Mouse (Mus musculus) neutrophil, adult 83 days (primary cell): Measurements from ENCODE around the gene Ina. TPM values are rescaled to one million over a fixed set of nuclear protein-coding genes. Genes with fewer than 3 reads are reported as not detected.

Experiments used
- total RNA-seq, 2 experiments: library from RNA; stranded (reverse); gene quantifications; one replicate each; pipeline ENCODE4 v1.2.4; 2023

The Ina gene
- total RNA-seq: not detected

GRCm38 (mm10) chr19:47014447-47015381, at the start of gene Ina, which contains the start of gene Nt5c2:
Gene Ina, plus strand, starts transcription at chr19:47014698.
Gene Nt5c2, minus strand, starts transcription at chr19:47015153.

GRCm38 (mm10) chr19:47050271-47051032, 36.0 kb downstream of the Ina start, which contains the start of gene Pcgf6:
Gene Pcgf6, minus strand, starts transcription at chr19:47050906.

GRCm38 (mm10) chr19:47067096-47067882, 52.8 kb downstream of the Ina start, which contains the start of gene Taf5:
Gene Taf5, plus strand, starts transcription at chr19:47067746.

Other genes starting within 250 kb of the Ina start
- 10 to 100 TPM; 72.1 to 81.9 TPM for gene Nt5c2, start 455 bp downstream of the Ina start, total RNA-seq
- 1 to 10 TPM; 1.9 to 3.6 TPM for gene Pcgf6, start 36.2 kb downstream of the Ina start, total RNA-seq
- 10 to 100 TPM in 1 of 2 experiments, 1 to 10 TPM in 1; 9.1 to 10.7 TPM for gene Taf5, start 53.0 kb downstream of the Ina start, total RNA-seq
- gene Usmg5, start 75.9 kb downstream of the Ina start, total RNA-seq: 100 to 1,000 TPM; 128 to 143 TPM
- 1 to 10 TPM; 9.6 to 10.0 TPM for gene Pdcd11, start 76.1 kb downstream of the Ina start, total RNA-seq
- gene Calhm2, start 123.6 kb downstream of the Ina start, total RNA-seq: 10 to 100 TPM; 12.5 to 16.8 TPM
- gene Calhm1, start 129.6 kb downstream of the Ina start, total RNA-seq: not detected
- gene Calhm3, start 143.1 kb downstream of the Ina start, total RNA-seq: not detected
- gene Neurl1a, start 164.1 kb downstream of the Ina start, total RNA-seq: under 1 TPM in 1 of 2 experiments, not detected in 1; 0.09 TPM